Mouse (Mus musculus) layer of hippocampus, postnatal 14 days (tissue): ENCODE data around the gene Entpd8. TPM values are rescaled to one million over a fixed set of nuclear protein-coding genes. Genes with fewer than 3 reads are reported as not detected.
A peak's percentile ranks its signal among the peaks of the same experiment; 100 is the strongest.

ENCODE experiments used
- DNase-seq, 2 experiments: peaks; one replicate each; pipeline ENCODE4 v3.0.0; 2021 to 2022; ENCODE audit warnings: low spot score in 2 of 2, mixed read lengths in 1 of 2
- total RNA-seq, 2 experiments: library from RNA; stranded (reverse); gene quantifications; 2 replicates each; pipeline ENCODE4 v1.2.3; 2021

The Entpd8 gene
- total RNA-seq, 2 experiments from 2014 or later: not detected

- DNase-seq: no peak
These were observed 15.2 kb downstream of the Entpd8 start, which contains the start of gene Noxa1 for GRCm38 (mm10) chr2:25095109-25095850. Gene Noxa1, minus strand, starts transcription at chr2:25095149.

GRCm38 (mm10) chr2:25098005-25098615 lies 18.0 kb downstream of the Entpd8 start:
- DNase-seq: no peak

- peak; percentile 46 to 60 for DNase-seq
These were observed 18.9 kb downstream of the Entpd8 start for GRCm38 (mm10) chr2:25098956-25099355.

GRCm38 (mm10) chr2:25099703-25100102 lies 19.6 kb downstream of the Entpd8 start:
- no peak for DNase-seq

- DNase-seq: no peak
These were observed 24.0 kb downstream of the Entpd8 start for GRCm38 (mm10) chr2:25104122-25104521.

- DNase-seq: no peak
These were observed 25.9 kb downstream of the Entpd8 start for GRCm38 (mm10) chr2:25106045-25106444.

GRCm38 (mm10) chr2:25109487-25109886 lies 29.4 kb downstream of the Entpd8 start:
- DNase-seq: no peak

GRCm38 (mm10) chr2:25110505-25111183 lies 30.5 kb downstream of the Entpd8 start:
- DNase-seq: no peak

- DNase-seq: no peak
These were observed 31.2 kb downstream of the Entpd8 start for GRCm38 (mm10) chr2:25111184-25111791.

GRCm38 (mm10) chr2:25114308-25114707 lies 34.2 kb downstream of the Entpd8 start:
- DNase-seq: no peak

- no peak for DNase-seq
These were observed 35.3 kb downstream of the Entpd8 start for GRCm38 (mm10) chr2:25115442-25115841.

GRCm38 (mm10) chr2:25120963-25121362 lies 40.9 kb downstream of the Entpd8 start:
- DNase-seq: no peak

GRCm38 (mm10) chr2:25122666-25123065 lies 42.6 kb downstream of the Entpd8 start:
- DNase-seq: no peak

GRCm38 (mm10) chr2:25123527-25123926 lies 43.4 kb downstream of the Entpd8 start:
- no peak for DNase-seq

- DNase-seq: no peak
These were observed 44.3 kb downstream of the Entpd8 start for GRCm38 (mm10) chr2:25124411-25124810.

- DNase-seq: no peak
These were observed 45.0 kb downstream of the Entpd8 start for GRCm38 (mm10) chr2:25125146-25125545.

GRCm38 (mm10) chr2:25126011-25127010 lies 46.2 kb downstream of the Entpd8 start:
- peak; percentile 45 to 56 for DNase-seq

- no peak for DNase-seq
These were observed 47.1 kb downstream of the Entpd8 start for GRCm38 (mm10) chr2:25127206-25127605.

- no peak for DNase-seq
These were observed 48.0 kb downstream of the Entpd8 start for GRCm38 (mm10) chr2:25128072-25128471.

GRCm38 (mm10) chr2:25131601-25132000 lies 51.5 kb downstream of the Entpd8 start:
- no peak for DNase-seq
